Mouse (Mus musculus) stomach, postnatal 0 days (tissue): ENCODE measurements at regions not wholly inside any gene's neighbourhood (a gene's known extent, or its start where the extent isn't known, plus 50 kb on each side); places are given as distances from the start of the nearest gene placed in this dataset.
"Not testable (repeated sequence)": the region's sequence is repeated elsewhere in the genome, so short reads cannot be mapped to it uniquely, and the experiment has no call there.

Experiments used
- CTCF ChIP-seq: IDR thresholded peaks from 2 replicates; pipeline ENCODE4 v1.5.1; 2016; ENCODE audit warnings: antibody characterized with exemption, low read depth, mild to moderate bottlenecking, moderate library complexity
- EP300 ChIP-seq: optimal IDR thresholded peaks from 2 replicates; pipeline ENCODE3; 2016; ENCODE audit warnings: antibody characterized with exemption

GRCm38 (mm10) chr6:61047667-61048066, 122.9 kb downstream of the Mmrn1 start:
- TF ChIP-seq CTCF, EP300: not testable (repeated sequence)
